Mouse (Mus musculus) CD4-positive, CD25-positive, alpha-beta regulatory T cell, adult 4 months (primary cell): ENCODE measurements around the gene Fancd2. TPM values are rescaled to one million over a fixed set of nuclear protein-coding genes. Genes with fewer than 3 reads are reported as not detected.

Experiments
- ATAC-seq: one replicate; pipeline ENCODE4 v1.8.0; 2017
- polyA plus RNA-seq, 2 experiments: library from polyadenylated mRNA; unstranded; fragments of 100-300 nt; shearing (Covaris generic); gene quantifications; one replicate each; pipeline ENCODE4 v1.2.1; 2017

Gene Fancd2
- polyA plus RNA-seq, 2 experiments from 2014 or later, result 2.0 to 3.2 TPM

DNA sequence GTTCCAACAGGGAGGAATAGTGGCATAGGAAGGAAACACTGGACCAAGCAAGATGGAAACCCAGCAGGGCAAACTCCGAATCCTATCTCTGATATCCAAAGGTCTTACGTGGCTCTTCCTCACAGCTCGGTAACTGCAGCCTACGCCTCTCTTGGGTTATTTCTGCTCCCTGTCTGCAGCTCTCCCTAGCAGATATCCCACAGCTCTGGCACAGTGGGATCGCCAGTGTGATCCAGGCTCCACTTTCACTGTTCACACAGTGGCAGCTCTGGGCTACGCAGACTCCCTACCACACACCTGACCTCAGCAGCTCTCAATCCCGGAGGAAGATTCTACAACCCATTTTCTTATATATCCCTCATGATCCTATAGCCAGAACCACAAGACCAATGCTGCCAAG is 82.7 kb downstream of the Fancd2 start:
- no peak for ATAC-seq

GRCm38 (mm10) chr6:113614997-113615396 is 83.5 kb downstream of the Fancd2 start:
- no peak for ATAC-seq

- no peak for ATAC-seq
These were observed 84.0 kb downstream of the Fancd2 start for GRCm38 (mm10) chr6:113615489-113615888.

DNA sequence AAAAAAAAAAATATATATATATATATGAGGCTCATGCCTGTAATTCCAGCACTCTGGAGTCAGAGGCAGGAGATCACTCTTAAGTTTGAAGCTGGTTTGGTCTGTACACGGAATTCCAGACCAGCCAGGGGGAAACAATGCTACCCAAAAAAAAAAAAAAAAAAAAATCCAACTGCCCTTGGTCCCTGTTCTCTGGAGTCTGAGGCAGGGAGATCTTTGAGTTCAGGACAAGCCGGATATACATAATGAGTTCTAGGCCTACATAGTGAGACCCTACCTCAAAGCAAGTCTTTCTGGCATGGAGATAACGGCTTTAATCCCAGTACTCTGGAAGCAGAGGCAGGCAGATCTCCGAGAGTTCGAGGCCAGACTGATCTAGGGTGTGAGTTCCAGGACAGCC is 91.9 kb downstream of the Fancd2 start:
- ATAC-seq, result peak; percentile 13

- peak; percentile 84 for ATAC-seq
These were observed 92.7 kb downstream of the Fancd2 start, which contains the start of gene Vhl for GRCm38 (mm10) chr6:113623941-113624751. TSS of gene Vhl (plus strand) at chr6:113623959.

GRCm38 (mm10) chr6:113624989-113625770 is 93.7 kb downstream of the Fancd2 start:
- no peak for ATAC-seq

DNA sequence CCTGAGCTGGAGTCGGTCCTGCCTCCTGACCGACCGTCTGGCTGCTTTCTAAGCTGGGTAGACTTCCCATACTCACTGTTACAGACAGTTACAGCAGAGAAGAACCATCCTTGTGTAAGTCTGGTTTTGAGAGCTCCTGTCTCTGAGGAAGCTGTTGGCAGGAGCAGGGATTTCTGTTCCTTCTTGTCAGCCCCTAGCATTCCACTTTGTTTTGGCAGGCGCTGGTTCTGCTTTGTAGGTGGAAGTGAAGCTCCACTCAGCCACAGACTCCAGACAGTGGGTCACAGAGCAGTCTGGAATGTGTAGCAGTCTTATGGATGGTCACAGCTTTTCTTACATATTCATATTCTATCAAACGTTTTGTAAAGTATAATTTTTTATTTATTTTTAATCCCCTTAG is 98.8 kb downstream of the Fancd2 start:
- ATAC-seq, result no peak

DNA sequence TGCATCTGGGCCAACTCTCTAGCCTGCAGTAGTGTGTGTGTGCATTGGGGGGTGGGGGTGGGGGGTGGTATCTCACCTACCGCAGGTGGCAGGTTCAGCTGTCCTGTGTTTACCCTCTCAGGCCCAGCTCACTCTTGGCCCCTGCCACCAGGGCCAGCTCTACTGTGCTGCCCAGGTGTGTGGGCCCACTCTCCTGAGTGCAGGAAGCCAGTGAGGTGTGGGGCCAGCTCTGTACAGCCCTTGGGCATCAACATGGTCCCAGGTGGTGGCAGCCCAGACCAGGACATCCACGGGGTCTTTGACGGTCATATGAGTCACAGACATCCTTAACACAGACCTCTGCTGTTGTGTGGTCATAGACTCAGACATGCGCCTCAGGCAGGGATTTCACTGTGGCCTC is 101.4 kb downstream of the Fancd2 start:
- ATAC-seq, result no peak

DNA sequence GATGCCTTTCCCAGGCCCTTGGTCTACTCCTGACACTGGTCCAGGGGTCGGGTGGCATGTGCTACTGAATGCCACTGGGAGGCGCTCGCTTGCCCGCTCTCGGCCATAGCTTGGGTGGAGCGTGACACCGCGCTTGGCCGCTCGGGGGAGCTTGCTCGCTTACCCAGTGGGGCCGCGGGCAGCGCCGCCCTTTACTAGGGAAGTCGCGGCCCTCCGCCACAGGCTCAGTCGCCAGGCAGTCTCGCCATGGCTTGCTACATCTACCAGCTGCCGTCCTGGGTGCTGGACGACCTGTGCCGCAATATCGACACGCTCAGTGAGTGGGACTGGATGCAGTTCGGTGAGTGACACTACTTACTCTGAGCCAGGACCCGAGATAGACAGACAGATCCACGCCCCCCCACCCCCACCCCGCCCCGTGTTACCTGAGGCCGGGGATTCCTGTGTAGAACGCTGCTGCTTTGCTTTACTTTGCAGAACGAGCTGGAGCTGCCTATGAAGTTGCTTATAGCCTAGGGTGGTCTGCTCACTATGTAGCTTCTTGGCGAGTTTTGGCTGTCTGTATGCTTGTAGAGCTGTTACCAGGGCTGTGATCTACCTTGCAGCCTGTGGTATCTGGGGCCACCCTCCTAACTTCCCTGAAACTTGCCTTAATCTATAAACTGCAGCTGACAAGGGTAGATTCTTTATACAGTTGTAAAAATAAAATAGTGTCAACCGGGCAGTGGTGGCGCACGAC is 107.0 kb downstream of the Fancd2 start, which contains the start of gene Irak2:
Gene Irak2, plus strand, starts transcription at position 166 of the 739 bp plus-strand sequence.
- peak; percentile 97 for ATAC-seq

- no peak for ATAC-seq
These were observed 107.7 kb downstream of the Fancd2 start for GRCm38 (mm10) chr6:113639201-113639600.

- no peak for ATAC-seq
These were observed 111.1 kb downstream of the Fancd2 start for GRCm38 (mm10) chr6:113642605-113643004.

DNA sequence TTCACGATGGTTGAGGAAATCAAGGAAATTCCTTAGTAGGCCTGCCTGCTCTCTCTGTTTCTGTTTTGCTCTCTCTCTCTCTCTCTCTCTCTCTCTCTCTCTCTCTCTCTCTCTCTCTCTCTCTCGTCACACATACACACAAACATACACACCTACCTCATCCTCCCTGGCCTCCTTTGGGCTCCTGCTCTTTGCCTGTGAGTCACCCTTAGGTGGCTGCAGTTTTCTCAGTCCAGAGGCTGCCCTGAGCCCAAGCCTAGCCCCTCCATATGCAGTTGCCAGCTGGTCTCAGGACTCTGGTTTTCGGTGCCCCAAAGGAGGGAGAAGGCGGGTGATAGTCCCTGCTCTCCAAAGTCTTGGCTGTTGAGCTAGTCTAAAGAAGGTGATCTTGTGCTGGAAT is 111.5 kb downstream of the Fancd2 start:
- ATAC-seq, result no peak

DNA sequence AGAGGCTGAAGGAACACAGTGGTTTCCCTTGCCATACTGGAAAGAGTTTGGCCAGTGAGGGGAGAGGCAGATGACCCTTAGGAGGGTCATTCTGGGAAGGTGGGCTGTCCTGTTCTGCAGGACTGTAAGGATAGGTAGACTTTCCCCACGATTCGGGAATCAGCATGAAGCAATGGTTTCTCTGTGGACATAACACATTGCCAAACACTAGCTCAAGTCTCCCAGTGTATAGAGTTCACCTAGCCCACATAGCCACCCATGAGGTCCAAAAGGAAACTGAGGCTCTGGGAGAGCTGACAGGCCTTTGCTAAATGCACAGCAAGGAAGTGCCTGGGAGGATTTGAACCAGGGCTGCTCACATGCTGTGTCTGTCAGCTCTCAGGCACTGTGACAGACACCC is 112.5 kb downstream of the Fancd2 start:
- ATAC-seq, result no peak

- ATAC-seq, result peak; percentile 65
These were observed 113.3 kb downstream of the Fancd2 start for GRCm38 (mm10) chr6:113644808-113645207.

Other genes with a start within 250 kb of the Fancd2 start
- under 1 TPM; 0.23 to 0.28 TPM for gene Cpne9, start 249.4 kb upstream of the Fancd2 start, polyA plus RNA-seq
- 10 to 100 TPM; 11.7 to 12.0 TPM for gene Brpf1, start 224.5 kb upstream of the Fancd2 start, polyA plus RNA-seq
- gene Ogg1, start 204.7 kb upstream of the Fancd2 start, polyA plus RNA-seq, result 10 to 100 TPM; 15.9 to 26.2 TPM
- 1 to 10 TPM; 2.2 to 2.9 TPM for gene Camk1, start 187.7 kb upstream of the Fancd2 start, polyA plus RNA-seq
- 10 to 100 TPM; 39.2 to 47.5 TPM for gene Tada3, start 153.8 kb upstream of the Fancd2 start, polyA plus RNA-seq
- gene Arpc4, start 153.6 kb upstream of the Fancd2 start, polyA plus RNA-seq, result 100 to 1,000 TPM; 574 to 794 TPM
- gene Ttll3, start 142.4 kb upstream of the Fancd2 start, polyA plus RNA-seq, result 10 to 100 TPM; 22.7 to 24.0 TPM
- 10 to 100 TPM in 1 of 2 experiments, 1 to 10 TPM in 1; 9.8 to 10.2 TPM for gene Rpusd3, start 112.3 kb upstream of the Fancd2 start, polyA plus RNA-seq
- not detected for gene Cidec, start 95.9 kb upstream of the Fancd2 start, polyA plus RNA-seq
- gene Jagn1, start 89.1 kb upstream of the Fancd2 start, polyA plus RNA-seq, result 10 to 100 TPM; 54.9 to 66.3 TPM
- 1 to 10 TPM in 1 of 2 experiments, not detected in 1; 1.2 TPM for gene Il17re, start 73.2 kb upstream of the Fancd2 start, polyA plus RNA-seq
- gene Il17rc, start 60.3 kb upstream of the Fancd2 start, polyA plus RNA-seq, result not detected
- 1 to 10 TPM; 7.3 to 8.4 TPM for gene Creld1, start 48.4 kb upstream of the Fancd2 start, polyA plus RNA-seq
- not detected for gene Prrt3, start 29.8 kb upstream of the Fancd2 start, polyA plus RNA-seq
- gene Emc3, start within 50 bp of the Fancd2 start, polyA plus RNA-seq, result 10 to 100 TPM; 56.2 to 68.2 TPM
- gene Fancd2os, start 69.0 kb downstream of the Fancd2 start, polyA plus RNA-seq, result not detected
- 100 to 1,000 TPM; 273 to 296 TPM for gene Brk1, start 73.1 kb downstream of the Fancd2 start, polyA plus RNA-seq
- gene Vhl, start 92.3 kb downstream of the Fancd2 start, polyA plus RNA-seq, result 10 to 100 TPM; 10.4 to 17.3 TPM
- 10 to 100 TPM; 27.3 to 40.1 TPM for gene Irak2, start 106.8 kb downstream of the Fancd2 start, polyA plus RNA-seq
- 1 to 10 TPM; 3.6 to 10.0 TPM for gene Tatdn2, start 165.4 kb downstream of the Fancd2 start, polyA plus RNA-seq
- not detected for gene Ghrl, start 188.2 kb downstream of the Fancd2 start, polyA plus RNA-seq
- 100 to 1,000 TPM; 143 to 177 TPM for gene Sec13, start 209.1 kb downstream of the Fancd2 start, polyA plus RNA-seq